Mouse (Mus musculus): Measurements from ENCODE around the gene Ppp1r21.

Ppp1r21 gene

DNA sequence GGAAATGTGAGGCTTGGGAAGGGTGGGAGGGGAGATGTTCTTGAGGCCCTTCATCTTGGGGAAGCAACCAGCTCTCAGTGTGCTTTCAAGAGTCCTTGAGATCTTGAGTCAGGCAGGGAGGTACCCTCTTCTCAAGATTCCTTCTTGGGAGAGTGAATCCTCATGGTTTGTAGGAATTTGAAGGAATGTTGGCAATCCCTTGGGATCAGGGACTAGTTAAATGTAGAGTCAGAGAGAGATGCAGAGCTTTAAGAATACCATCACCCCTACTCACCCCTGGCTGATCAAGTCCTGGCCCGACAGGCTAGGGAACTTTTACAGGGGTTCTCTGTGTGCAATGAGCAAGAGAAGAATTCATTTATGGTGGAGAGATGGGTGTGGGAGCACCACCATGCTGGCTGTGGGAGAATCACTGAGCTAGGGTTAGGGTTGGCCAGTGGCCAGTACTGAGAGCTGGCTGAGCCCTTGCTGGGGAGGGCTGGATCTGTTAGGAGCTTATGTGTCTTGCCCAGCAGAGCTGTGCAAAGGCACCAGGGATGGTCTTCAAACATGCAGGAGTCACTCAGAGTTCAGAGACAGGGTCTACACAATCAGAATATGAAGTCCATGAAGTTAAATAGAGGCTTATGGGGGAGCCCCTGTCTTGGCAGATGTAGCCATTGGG lies 85.7 kb downstream of the Ppp1r21 start:
- DNase-seq = no peak

DNA sequence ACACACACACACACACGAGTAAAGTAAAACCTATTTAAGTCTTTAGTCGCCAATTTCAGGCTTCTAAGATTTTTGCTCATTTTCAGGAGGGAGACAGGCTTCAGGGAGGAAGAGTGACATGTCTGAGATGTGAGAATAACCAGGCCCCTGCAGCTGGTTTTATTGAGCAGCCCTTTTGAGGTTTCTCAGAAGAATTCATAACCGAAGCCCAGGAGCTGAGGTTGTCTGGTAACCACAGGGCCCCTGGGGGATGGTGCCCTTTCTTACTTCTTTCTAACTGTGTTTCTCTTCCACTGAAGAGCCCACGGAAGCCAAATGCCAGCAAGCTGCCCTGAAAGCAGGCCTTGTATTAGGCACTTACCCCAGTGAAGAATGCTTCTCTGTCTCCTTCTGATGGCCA lies 91.0 kb downstream of the Ppp1r21 start:
- DNase-seq = no peak

DNA sequence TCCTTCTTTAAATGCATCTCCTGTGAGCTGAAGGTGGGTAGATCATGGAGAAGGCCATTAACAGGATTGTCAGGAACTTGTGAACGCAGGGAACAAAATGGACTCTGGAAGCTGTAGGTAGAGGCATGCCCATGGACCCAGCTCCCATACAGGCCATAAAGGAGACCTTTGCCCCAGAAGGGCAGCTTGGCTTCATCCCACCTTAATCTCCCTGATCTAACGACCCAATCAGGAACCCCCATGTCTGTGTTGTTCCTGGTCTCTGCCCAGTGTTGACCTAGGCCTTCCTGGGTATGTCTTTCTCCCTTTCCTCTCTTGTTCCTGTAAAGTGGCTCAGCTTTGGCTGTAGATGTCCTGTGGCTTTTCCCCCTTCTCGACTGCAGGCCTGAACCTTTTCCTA lies 91.5 kb downstream of the Ppp1r21 start:
- DNase-seq = no peak

DNA sequence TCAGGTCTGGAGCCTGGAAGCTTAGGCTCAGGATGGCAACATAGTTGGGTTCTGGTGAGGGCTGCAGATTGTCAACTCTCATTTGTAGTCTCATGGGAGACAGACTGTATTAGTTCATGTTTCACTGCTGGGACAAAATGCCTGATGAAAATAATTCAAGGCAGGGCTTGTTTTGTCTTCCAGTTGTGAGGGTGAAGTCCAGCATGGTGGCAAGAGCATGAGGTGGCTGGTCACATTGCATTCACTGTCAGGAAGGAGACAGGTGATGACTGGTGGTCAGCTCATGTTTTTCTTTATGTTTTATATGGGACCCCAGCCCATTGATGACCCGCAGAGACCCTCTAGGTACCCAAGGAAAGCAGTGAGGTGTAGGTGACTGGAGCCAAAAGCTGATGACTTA lies 92.8 kb downstream of the Ppp1r21 start:
- DNase-seq = no peak

DNA sequence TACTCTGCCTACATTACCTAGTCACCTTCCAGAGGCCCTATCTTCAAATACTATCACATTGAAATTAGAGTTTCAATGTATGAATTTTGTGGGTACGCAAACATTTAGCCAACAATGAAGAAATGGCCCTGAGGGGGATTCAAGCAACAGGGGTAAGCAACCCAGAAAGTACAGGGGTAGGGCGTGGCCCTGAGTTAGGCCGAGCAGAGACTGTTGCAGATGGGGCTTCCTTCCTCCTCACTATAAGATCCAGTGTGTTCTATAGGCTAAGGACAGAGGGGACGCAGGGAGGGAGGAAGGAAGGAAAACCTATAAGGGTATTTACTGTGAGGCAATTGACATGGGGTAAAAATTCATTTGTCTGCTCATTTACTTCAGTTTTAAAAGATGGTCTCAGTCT lies 94.5 kb downstream of the Ppp1r21 start:
- DNase-seq = no peak

DNA sequence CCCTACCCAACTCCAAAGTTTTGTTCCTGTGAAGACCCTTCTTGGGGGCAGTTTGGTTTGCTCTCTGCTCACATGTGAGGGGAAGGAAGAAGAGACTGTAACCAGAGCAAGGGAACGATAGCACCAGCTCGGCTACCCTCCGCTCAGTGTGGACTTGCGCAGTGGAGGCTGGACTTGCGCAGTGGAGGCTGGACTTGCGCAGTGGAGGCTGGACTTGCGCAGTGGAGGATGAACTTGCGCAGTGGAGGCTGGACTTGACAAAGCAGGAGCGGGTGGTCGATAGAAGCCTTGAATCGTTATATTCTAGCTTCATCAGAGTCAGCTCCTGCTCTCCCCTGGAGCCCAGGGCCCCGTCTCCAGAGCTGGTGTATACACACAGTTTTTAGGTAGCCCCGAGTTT lies 95.4 kb downstream of the Ppp1r21 start:
- no peak for DNase-seq

DNA sequence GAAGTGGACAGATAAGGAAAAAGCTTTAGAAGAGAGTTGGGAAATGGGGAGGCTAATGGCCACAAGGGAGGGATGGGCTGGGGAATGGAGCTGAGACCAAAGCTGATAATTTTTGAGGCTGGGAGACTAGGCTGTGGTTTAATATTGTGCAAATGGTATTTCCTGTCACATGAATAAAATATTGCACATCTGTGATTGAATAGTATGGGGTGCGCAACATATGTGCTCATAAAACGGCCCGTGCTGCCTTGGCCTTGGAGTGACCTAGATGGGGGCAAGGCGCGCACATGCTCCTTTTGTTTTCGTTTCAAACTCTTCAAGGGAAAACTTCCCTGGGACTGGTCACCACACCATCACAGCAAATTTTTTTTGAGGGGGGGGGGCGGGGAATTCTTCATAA lies 96.0 kb downstream of the Ppp1r21 start:
- DNase-seq = no peak

DNA sequence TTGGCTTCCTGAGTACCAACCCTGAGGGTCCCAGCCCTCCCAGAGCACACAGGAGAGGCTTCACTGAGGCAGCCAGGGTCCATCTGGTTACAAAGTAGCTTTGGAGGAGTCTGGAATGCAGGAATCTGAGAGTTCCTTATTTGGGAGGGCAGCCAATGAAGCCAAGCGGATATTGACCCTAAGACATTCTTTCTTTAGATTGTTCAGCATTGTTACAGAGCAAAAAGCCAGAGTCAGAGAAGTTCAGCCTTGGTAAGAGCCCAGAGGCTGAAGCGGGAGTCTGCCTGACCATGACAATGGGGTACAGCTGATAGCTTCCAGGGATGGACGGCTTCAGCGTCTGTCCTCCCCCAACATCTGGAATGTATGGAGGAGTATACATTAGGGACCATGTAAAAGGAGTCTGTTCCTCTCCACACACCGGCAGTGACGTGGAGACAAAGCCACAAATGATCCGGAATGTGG lies 96.5 kb downstream of the Ppp1r21 start:
- peak; percentile 41 for DNase-seq

DNA sequence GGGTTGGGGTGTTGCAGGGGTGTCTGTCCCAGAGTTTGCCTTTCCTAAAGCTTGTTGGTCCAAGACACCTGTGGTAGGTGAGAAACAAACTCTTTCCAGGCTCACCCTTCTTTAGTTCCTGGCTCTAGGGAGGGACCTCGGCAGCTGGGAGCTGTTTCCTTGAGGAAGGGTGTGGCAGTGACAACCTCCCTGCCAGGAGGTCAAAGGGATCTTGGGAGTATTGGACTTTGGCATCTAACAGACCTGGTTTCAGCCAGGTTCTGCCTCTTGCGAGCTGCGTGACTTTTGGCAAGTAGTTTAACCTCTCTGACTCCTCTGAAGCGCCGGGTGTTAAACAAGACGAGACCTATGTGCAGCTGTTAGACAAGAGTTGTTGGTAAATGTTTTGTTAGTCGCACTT lies 97.2 kb downstream of the Ppp1r21 start:
- peak; percentile 38 for DNase-seq

DNA sequence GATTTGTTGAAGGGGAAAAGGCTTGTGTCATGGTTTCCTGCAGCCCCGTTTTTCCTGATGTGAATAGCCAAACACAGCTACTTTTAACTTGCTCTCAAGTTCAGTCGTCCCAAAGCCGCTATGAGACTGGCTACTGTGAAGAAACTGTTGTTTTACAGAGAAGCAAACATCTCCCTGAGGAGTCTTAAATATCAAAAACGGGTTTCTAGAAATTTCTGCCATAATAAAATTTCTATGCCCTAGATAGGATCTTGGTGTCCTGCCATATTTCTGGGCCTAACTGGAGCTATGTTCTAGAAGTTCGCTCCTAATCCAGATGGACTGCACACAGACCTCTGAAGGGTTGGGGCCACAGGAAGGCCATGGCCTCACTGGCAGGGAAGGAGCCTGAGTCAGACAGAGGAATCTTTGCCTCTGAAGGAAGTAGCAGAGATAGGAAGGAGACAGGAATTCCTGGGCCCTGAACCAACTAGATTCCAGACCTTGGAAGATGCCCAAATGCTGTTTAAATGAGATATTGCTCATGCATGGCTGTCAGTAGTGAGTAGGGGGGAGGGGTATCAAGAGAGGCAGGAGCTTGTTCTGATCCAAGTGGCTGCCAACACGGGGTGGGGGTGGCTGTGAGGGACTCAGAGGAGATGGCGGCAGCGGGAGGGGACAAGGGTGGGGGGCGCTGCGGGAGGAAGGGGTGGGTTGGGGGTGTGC lies 98.9 kb downstream of the Ppp1r21 start:
- DNase-seq = peak; percentile 90

DNA sequence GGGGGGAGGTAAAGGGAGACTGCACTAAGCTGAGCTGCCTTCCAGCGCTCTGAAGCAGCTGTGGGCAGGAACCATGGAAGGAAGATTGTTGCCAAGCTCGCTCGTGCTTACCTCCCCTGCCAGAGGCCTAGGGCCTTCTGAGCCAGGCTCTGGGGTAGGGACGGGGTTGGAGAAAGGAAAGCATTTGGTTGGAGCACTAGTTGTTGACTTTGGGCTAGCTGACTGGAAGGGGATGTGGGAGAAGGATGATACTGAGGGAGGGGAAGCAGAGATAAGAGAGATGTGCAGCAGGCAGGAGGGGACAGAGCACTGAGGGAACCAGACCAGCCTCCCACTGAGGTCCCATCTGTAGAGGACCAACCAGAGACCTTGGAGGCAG lies 99.5 kb downstream of the Ppp1r21 start:
- peak; percentile 74 for DNase-seq

DNA sequence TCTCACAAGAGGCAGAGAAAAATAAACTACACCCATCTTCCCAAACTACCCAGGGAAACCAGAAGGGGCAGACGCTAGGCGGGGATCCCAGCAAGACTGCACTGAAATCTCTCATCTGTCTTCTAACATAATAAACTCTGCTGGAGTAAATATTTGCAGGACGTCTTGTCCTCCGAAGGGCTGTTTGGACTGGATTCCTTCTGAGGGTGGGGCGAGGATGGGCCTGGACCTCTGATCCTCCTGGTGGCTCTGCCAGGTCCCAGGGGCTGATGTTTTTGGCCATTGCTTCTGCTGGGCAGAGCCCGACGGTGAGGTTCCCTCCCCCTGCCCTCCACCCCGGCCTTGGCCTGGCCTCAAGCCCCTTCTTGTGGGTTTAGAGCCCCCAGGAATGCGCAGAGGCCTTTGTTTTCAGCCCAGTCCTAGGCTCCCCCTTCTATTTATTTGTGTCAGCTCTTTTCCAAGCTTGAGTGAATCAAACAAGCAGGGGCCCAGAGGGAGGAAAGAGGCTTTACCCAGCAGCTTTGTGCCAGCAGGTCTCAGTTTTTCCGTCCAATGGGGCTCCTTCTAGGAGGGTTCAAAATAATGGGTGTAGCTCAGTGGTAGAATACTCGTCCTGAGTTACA lies 100.1 kb downstream of the Ppp1r21 start:
- peak; percentile 89 for DNase-seq

DNA sequence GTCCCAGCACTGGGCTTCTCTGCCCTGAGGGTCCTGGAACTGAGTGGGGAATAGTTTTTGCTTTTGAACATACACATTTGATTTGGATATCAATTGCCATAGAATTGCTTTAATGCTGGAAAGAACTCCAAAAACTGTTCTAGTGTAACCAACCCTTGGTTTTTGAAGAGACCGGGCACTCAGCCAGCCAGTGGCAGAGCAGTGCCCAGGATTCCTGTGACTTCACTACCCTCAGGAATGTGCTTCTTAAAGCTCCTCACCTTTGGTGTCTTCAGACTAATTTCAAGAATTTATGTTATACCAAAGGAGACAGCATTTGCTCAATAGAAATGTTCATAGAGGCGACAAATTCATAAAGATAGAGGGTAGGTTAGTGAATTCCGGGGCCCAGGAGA lies 100.6 kb downstream of the Ppp1r21 start:
- peak; percentile 72 for DNase-seq

DNA sequence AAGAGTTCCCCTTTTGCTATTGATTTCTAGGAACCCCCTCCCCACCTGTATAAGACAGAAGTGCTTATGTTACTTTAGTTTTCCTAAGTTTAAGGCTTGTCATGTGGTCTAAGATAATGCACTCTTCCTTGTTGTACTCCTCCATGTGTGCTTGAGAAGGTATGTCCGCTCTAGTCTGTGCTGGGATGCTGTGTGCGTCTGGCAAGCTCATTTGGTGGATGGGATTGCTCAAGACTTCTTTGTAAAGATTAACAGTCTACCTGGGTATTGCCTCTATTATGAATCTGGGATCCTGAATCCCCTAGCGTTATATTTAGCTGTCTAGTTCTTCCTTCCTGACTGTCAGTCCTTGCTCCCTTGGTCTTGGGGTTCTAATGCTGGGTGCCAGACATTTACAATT lies 102.7 kb downstream of the Ppp1r21 start:
- no peak for DNase-seq

DNA sequence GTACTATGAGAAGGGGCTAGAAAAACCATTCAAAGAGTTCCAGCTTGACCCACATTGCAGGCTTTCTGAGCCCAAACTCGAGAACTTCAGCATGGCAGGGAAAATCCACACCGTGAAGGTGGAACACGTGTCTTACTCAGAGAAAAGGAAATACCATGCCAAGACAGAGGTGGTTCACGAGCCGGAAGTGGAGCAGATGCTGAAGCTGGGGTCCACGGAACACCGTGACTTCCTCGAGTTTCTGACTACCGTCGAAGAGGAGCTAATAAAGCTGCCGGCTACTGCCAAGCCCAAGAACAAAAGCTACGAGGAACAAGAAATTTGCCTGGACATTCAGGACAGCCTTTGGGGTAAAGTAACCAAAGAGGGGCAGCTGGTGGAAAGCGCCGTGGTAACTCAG lies 106.2 kb downstream of the Ppp1r21 start:
- DNase-seq = no peak

DNA sequence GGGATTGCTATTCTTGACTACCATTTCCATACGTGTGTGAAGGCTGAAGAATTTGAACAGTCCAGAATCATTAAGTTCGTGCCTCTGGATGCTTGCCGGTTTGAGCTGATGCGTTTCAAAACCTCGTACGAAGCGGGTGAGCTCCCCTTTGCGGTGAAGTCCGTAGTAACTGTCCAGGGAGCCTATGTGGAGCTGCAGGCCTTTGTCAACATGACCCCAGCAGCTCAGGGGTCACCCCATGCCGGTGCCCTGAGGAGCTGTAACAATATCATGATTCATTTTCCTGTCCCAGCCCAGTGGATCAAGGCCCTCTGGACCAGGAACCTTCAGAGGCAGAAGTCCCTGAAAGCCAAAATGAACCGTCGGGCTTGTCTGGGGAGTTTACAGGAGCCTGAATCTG lies 106.7 kb downstream of the Ppp1r21 start:
- DNase-seq = no peak

Data from lung, postnatal 10 days (tissue).